Mouse (Mus musculus) forebrain, embryonic 11.5 days (tissue): ENCODE data around the gene Nsg2. TPM values are rescaled to one million over a fixed set of nuclear protein-coding genes. Genes with fewer than 3 reads are reported as not detected.
"Not testable (repeated sequence)": the region's sequence is repeated elsewhere in the genome, so short reads cannot be mapped to it uniquely, and the experiment has no call there.

Experiments used
- ATAC-seq: fragments of 200-750 bp; cut with Nextera tagmentation; replicated peaks from 2 replicates; pipeline ENCODE4 v1.8.0; 2017; ENCODE audit warnings: moderate TSS enrichment; ENCODE audit not compliant: low FRiP score
- DNase-seq: peaks from one replicate; pipeline ENCODE4 v3.0.0-alpha.2; 2017; ENCODE audit warnings: low spot score
- H3K27ac ChIP-seq: fragments of 300-500 bp; sonication (generic); 2 replicates; pipeline ENCODE4 v1.5.1; 2014; ENCODE audit warnings: low read depth, low read length
- H3K27me3 ChIP-seq: fragments of 300-500 bp; sonication (generic); 2 replicates; pipeline ENCODE4 v1.6.1; 2014; ENCODE audit warnings: mild to moderate bottlenecking, low read length, mixed read lengths; ENCODE audit not compliant: control insufficient read depth, insufficient read depth
- H3K36me3 ChIP-seq: fragments of 300-500 bp; sonication (generic); 2 replicates; pipeline ENCODE4 v1.6.1; 2014; ENCODE audit warnings: mild to moderate bottlenecking, low read length, moderate library complexity, mixed read lengths; ENCODE audit not compliant: control insufficient read depth, insufficient read depth
- H3K4me1 ChIP-seq: fragments of 300-500 bp; sonication (generic); replicated peaks from 2 replicates; pipeline ENCODE4 v1.6.1; 2014; ENCODE audit warnings: low read length, mixed read lengths; ENCODE audit not compliant: control insufficient read depth, insufficient read depth
- H3K4me2 ChIP-seq: fragments of 300-500 bp; sonication (generic); 2 replicates; pipeline ENCODE4 v1.6.1; 2014; ENCODE audit warnings: low read depth, mild to moderate bottlenecking, low read length, moderate library complexity, mixed read lengths; ENCODE audit not compliant: severe bottlenecking
- H3K4me3 ChIP-seq: fragments of 300-500 bp; sonication (generic); 2 replicates; pipeline ENCODE4 v1.5.1; 2014; ENCODE audit warnings: low read depth, low read length
- H3K9ac ChIP-seq: fragments of 300-500 bp; sonication (generic); 2 replicates; pipeline ENCODE4 v1.6.1; 2014; ENCODE audit warnings: low read length
- H3K9me3 ChIP-seq: fragments of 300-500 bp; sonication (generic); 2 replicates; pipeline ENCODE4 v1.6.1; 2016; ENCODE audit warnings: low read length, mixed read lengths; ENCODE audit not compliant: control insufficient read depth
- WGBS: fragments of 180-500 bp; shearing (Covaris S2); extraction: QIAGEN DNeasy Blood & Tissue Kit; methylation state at CpG from one replicate; pipeline ENCODE4 v1.1.7; 2014; 5-methylcytosine and 5-hydroxymethylcytosine counted together
- polyA plus RNA-seq: library from polyadenylated mRNA; unstranded; fragments of >200 nt; fragmentation: Nextera tagmentation; extraction: Ambion mirVana; gene quantifications from 2 replicates; pipeline ENCODE4 v1.2.1, GENCODE M21; 2014

The Nsg2 gene
- 24.9 and 27.1 TPM in 2 replicates for polyA plus RNA-seq

DNA sequence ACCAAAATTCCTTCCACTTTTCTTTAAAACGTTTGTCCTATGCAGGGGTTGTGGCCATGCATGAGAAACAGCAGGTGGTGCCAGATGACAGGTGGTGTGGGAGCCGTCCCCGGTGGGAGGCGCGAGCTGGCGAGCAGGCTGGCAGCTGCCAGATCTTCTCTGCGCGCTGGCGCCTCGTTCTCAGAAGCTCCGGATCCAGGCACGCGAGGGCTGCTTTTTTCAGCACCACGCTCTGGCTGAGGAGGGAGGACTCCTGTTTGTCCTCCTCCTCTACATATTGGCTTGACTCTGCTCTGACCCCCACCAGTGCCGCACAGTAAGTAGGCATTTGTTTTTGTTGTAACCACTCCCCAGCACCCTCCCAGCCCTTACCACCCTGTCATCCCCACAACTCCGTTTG lies at the start of gene Nsg2:
Nsg2 (plus strand) TSS at position 183 of the 400 bp plus-strand sequence.
- peak within 1 kb of the TSS; percentile 71 for H3K27ac ChIP-seq
- peak within 1 kb of the TSS; percentile 58 for H3K9ac ChIP-seq
- WGBS: 0% methylated on average over 16 of the region's 16 CpGs
- peak within 1 kb of the TSS; percentile 33 for H3K4me3 ChIP-seq
- peak; percentile 88 for DNase-seq
- H3K36me3 ChIP-seq: no peaks in the 10 kb centered on the region
- no peaks in the 10 kb centered on the region for H3K27me3 ChIP-seq
- no peaks in the 10 kb centered on the region for H3K9me3 ChIP-seq
- peak within 1 kb of the TSS; percentile 52 for H3K4me2 ChIP-seq
- peaks cover 19% of the 10 kb centered on the region for H3K4me1 ChIP-seq
- ATAC-seq: peak; percentile 81

DNA sequence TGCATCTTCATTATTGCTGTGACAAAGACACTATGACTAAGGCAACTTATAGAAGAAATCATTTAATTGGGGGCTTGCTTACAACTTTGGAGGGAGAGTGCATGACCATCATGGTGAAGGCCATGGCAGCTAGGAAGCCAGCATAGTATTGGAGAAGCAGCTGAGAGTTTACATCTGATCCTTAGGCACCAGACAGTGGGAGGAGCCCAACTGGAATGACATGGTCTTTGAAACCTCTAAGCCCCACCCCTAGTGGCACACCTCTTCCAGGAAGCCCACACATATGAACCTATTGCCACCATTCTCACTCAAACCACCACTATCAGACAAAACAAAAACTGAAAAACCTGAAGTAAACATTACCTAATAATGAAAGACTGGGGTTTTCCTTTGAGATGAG lies 40.2 kb upstream of the Nsg2 start:
- Histone ChIP-seq H3K4me2 (no peak overlapping the region), H3K9ac (no peak overlapping the region), H3K9me3 (no peaks in the 10 kb centered on the region), H3K4me1 (no peaks in the 10 kb centered on the region), H3K27me3 (no peaks in the 10 kb centered on the region), H3K27ac (no peak overlapping the region), H3K36me3 (no peaks in the 10 kb centered on the region), H3K4me3 (no peak overlapping the region)
- DNase-seq (no peak), ATAC-seq (no peak)

DNA sequence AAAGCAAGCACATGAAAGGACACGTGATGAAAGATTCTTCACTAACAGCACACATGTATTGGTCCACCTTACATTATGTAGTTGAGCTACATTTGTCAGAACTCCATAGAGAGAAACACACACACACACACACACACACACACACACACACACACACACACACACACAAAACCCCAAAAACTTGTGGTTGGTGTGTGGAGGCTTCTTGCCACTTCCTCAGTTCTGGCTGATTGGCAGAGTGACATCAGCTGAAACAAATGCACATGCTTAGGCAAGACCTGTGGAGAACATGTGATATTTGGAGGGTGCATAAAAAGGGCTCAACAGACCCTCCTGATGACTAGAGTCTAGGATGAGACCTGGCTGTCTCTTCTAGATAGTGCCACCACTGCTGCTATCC lies 36.3 kb upstream of the Nsg2 start:
- H3K4me2 ChIP-seq: no peak overlapping the region
- no peak overlapping the region for H3K27ac ChIP-seq
- WGBS: 96% methylated on average over 1 of the region's 1 CpGs
- no peak overlapping the region for H3K9ac ChIP-seq
- no peaks in the 10 kb centered on the region for H3K27me3 ChIP-seq
- H3K4me3 ChIP-seq: no peak overlapping the region
- H3K36me3 ChIP-seq: no peaks in the 10 kb centered on the region
- H3K9me3 ChIP-seq: no peaks in the 10 kb centered on the region
- no peaks in the 10 kb centered on the region for H3K4me1 ChIP-seq
- ATAC-seq (no peak), DNase-seq (no peak)

DNA sequence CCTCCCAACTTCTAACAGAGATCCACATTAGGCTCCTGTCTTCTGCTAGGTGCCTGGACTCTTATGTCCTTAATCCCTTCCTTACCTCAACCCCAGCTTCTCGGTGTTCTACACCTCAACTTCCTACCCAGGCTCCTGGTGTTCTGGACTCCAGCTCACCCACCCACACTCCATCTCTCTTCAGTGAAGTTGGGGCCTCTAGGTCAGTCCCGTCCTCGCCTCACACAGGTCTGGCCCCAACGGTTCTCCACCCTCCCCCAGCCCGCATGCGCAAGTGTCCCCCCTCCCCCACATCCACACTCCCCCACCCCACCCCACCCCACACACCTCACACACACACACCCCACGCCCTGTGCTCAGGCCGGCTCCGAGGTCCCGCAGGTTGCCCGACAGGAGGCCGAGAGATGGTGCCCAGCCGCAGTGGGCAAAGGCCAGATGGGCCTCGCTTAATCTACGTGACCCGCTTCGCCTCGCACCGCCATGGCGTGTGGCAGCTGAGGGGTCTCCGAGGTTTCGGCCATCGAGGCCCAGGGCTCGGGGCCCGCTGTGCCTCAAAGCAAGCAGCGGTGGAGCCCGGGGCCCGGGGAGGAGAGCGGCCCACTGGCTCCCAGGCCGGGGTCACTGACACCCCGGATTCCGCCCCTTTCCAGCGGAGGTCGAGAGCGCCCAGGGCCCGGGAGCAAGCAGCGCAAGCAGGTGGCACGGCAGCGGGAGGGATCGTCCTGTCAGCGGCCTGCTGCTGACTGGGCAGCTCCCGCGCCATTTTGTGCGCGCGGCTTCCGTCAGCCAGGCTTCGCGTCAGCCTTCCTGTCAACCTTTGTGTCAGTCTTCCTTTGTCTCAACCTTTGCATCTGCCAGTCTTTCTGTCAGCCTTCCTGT lies 34.8 kb upstream of the Nsg2 start, which contains the start of gene 4930524B15Rik:
4930524B15Rik (plus strand) TSS at position 337 of the 879 bp plus-strand sequence.
- no peaks in the 10 kb centered on the region for H3K4me1 ChIP-seq
- DNase-seq: peak; percentile 72
- ATAC-seq: peak; percentile 63
- peak within 1 kb of the TSS; percentile 45; the same call in 1 of the 2 replicates for H3K4me2 ChIP-seq
- H3K36me3 ChIP-seq: no peaks in the 10 kb centered on the region
- peak within 1 kb of the TSS; percentile 53 for H3K9ac ChIP-seq
- no peaks in the 10 kb centered on the region for H3K9me3 ChIP-seq
- WGBS: 48% methylated on average over 49 of the region's 49 CpGs
- no peak within 1 kb of the TSS for H3K27ac ChIP-seq
- H3K27me3 ChIP-seq: no peaks in the 10 kb centered on the region
- peak within 1 kb of the TSS; percentile 16; the same call in 1 of the 2 replicates for H3K4me3 ChIP-seq

DNA sequence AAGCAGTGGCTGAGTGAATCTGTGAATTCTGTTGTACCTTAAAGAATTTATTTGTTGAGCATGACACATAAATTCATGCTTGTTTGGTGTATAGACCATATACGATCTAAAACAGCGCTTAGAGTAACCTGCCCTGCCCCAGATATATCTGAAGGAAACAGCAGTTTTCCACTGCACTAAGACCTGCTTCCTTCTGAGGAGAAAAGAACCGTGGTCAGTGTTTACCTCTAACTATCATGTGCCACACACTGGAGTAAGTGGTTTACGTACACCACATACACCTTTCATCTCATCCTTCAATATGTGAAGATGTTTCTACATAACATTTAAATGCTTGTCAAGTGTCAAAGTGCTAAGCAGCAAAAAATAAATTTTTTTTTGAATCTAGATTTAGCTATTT lies 26.1 kb upstream of the Nsg2 start:
- H3K9ac ChIP-seq: no peak overlapping the region
- no peak overlapping the region for H3K27ac ChIP-seq
- H3K4me1 ChIP-seq: no peaks in the 10 kb centered on the region
- no peak overlapping the region for H3K4me2 ChIP-seq
- H3K4me3 ChIP-seq: no peak overlapping the region
- DNase-seq: no peak
- 84% methylated on average over 4 of the region's 4 CpGs for WGBS
- no peaks in the 10 kb centered on the region for H3K9me3 ChIP-seq
- no peak for ATAC-seq
- H3K36me3 ChIP-seq: no peaks in the 10 kb centered on the region
- no peaks in the 10 kb centered on the region for H3K27me3 ChIP-seq

DNA sequence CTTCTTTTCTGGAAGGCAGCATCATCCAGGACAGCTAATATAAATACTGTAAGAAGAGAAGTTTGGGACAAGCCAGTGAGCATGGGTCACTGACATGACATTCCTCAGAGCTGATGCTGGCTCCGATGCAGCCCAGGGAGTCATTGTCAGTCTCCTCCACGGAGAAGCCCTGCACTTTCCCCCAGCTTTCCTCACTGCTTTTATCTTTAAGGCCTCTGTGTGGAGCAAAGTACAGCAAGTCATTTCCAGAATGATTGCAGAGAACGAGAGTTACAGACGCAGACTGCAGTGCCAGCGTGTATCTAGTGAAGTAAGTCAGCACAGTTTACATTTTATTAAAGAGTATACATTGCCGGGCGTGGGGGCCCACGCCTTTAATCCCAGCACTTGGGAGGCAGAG lies 25.4 kb upstream of the Nsg2 start:
- no peak overlapping the region for H3K9ac ChIP-seq
- WGBS: 66% methylated on average over 8 of the region's 8 CpGs
- no peaks in the 10 kb centered on the region for H3K4me1 ChIP-seq
- H3K9me3 ChIP-seq: no peaks in the 10 kb centered on the region; the same call in 1 of the 2 replicates
- no peak for DNase-seq
- no peak overlapping the region for H3K4me3 ChIP-seq
- no peaks in the 10 kb centered on the region for H3K27me3 ChIP-seq
- no peak overlapping the region for H3K27ac ChIP-seq
- no peak overlapping the region for H3K4me2 ChIP-seq
- H3K36me3 ChIP-seq: no peaks in the 10 kb centered on the region
- ATAC-seq: no peak

DNA sequence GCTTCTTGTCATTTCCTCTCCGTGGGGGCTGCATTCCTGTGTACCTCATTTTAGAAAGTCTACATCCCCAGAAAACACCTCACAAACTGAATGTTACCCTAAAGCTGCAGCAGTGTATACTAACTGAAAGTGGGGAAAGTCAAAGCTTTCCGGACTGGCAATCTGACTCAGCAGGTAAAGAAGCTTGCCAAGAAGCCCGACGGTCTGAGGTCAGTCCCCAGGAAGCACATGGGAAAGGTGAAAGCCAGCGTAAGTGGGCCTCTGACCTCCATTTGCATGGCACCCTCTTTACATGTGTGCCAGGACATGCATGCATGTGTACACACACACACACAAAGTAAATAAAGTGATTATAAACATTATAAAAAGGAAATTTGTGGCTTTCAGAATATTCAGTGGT lies 24.6 kb upstream of the Nsg2 start:
- WGBS: 87% methylated on average over 5 of the region's 5 CpGs
- H3K9ac ChIP-seq: no peak overlapping the region
- no peaks in the 10 kb centered on the region for H3K4me1 ChIP-seq
- no peak overlapping the region for H3K4me2 ChIP-seq
- ATAC-seq (no peak), DNase-seq (no peak)
- H3K27ac ChIP-seq: no peak overlapping the region
- H3K36me3 ChIP-seq: no peaks in the 10 kb centered on the region
- H3K4me3 ChIP-seq: no peak overlapping the region
- H3K9me3 ChIP-seq: no peaks in the 10 kb centered on the region; the same call in 1 of the 2 replicates
- H3K27me3 ChIP-seq: no peaks in the 10 kb centered on the region

DNA sequence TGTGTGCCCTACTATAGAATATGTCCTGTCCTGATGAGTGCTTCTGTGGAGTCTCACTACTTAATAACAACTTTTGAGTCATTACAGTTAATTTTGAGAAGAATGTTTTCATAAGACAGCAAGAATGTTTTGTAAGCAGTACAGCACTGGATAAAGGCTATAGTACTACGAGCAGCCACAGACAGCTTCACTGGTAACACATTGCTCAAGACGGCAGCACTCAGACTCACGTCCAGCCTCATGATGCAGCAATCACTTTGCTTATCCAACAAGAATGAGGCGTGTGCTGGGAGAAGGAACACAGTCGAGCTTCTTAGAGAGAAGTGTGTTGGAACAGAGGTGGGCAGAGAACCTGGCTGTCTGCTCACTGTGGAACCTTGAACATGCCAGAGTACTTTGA lies 24.1 kb upstream of the Nsg2 start:
- H3K9me3 ChIP-seq: no peaks in the 10 kb centered on the region; the same call in 1 of the 2 replicates
- H3K27me3 ChIP-seq: no peaks in the 10 kb centered on the region
- H3K27ac ChIP-seq: no peak overlapping the region
- no peak for ATAC-seq
- no peak for DNase-seq
- H3K9ac ChIP-seq: no peak overlapping the region
- no peaks in the 10 kb centered on the region for H3K36me3 ChIP-seq
- H3K4me1 ChIP-seq: no peaks in the 10 kb centered on the region
- WGBS: 84% methylated on average over 5 of the region's 5 CpGs
- H3K4me3 ChIP-seq: no peak overlapping the region
- no peak overlapping the region for H3K4me2 ChIP-seq

DNA sequence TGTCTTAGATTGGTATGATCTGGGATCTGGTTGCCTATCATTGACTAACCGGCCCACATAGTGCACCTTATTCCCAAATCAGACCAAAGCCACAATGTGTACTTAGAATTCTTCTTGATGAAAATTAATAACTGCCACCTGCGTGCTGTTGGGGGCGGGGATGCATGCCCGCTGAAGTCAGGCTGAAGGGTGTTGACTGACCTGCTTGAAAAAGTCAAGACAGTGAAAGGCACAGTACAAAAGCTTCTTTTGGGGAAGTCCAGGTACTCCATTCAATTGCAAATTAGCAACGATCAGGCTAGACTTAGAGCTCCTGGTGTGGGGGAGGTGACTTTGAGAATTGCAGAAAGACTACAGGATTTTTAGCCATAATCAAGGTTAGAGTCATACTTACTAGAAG lies 20.2 kb upstream of the Nsg2 start:
- DNase-seq, H3K27me3 ChIP-seq, H3K9me3 ChIP-seq, ATAC-seq, H3K4me1 ChIP-seq, H3K4me2 ChIP-seq, H3K36me3 ChIP-seq, H3K27ac ChIP-seq, H3K9ac ChIP-seq, H3K4me3 ChIP-seq: not testable (repeated sequence)
- 90% methylated on average over 5 of the region's 5 CpGs for WGBS
